Mouse (Mus musculus): Measurements from ENCODE around the gene Eif2ak1. TPM values are rescaled to one million over a fixed set of nuclear protein-coding genes. Genes with fewer than 3 reads are reported as not detected.
A peak's percentile ranks its signal among the peaks of the same experiment; 100 is the strongest.

Eif2ak1 gene
- total and polyA plus RNA-seq, 3 experiments = 11.9 to 26.7 (median 13.4) TPM

DNA sequence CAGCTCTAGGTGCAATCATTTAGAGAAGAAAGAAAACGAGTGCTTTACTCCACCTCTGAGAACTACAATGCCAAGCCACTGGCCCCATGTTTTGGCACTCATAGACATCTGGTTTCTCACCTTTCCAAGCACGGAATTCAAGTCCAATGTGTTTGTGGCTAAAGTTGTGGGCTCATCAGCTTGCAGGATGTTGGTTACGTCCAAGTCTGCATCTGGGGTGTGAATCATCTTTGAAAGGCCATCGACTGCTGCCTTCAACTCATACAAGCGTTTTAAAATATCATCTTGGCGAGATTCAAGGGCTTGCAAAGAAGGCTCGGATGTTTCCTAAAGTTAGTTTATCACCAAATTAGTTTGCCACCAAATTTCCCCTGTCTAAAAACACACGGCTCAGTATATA is 88.8 kb downstream of the Eif2ak1 start:
- H3K27ac ChIP-seq (ENCODE audit: insufficient read depth, low read depth) = no peak overlapping the region
- H3K9me3 ChIP-seq (replicated peaks; ENCODE audit: low read length) = no peaks in the 10 kb centered on the region
- no peaks in the 10 kb centered on the region for H3K27me3 ChIP-seq (replicated peaks)
- peaks cover 34% of the 10 kb centered on the region for H3K79me2 ChIP-seq (replicated peaks; ENCODE audit: control insufficient read depth, extremely low read depth, insufficient read depth, poor library complexity, severe bottlenecking)
- H3K36me3 ChIP-seq (replicated peaks in 1 of 2; ENCODE audit: control insufficient read depth in 1 of 2, insufficient read depth in 1 of 2, low read length in 1 of 2) = peaks cover 44 to 66% of the 10 kb centered on the region in 2 experiments
- H3K4me1 ChIP-seq (ENCODE audit: control insufficient read depth in 1 of 2, insufficient read depth in 2 of 2) = peaks cover 6 to 18% of the 10 kb centered on the region in 2 experiments
- in situ Hi-C loops (cut with MboI; ENCODE audit: low pct_ligation_motif_present, low pct_unique_long_range_greater_than_20kb, low sequenced_read_pairs) (no loop called here), dilution Hi-C loops (cut with MboI; ENCODE audit: extremely low pct_ligation_motif_present, extremely low pct_unique_long_range_greater_than_20kb, low sequenced_read_pairs) (no loop called here)
- H3K9ac ChIP-seq (ENCODE audit: insufficient read depth, low read depth) = no peak overlapping the region
- no peak overlapping the region for H3K4me2 ChIP-seq (ENCODE audit: insufficient read depth, low read depth, poor library complexity, severe bottlenecking)
- no peak for DNase-seq (ENCODE audit: extremely low read depth)
- H3K4me3 ChIP-seq (replicated peaks in 1 of 3; ENCODE audit: low read depth in 2 of 3, low read length in 2 of 3, poor library complexity in 1 of 3) = no peak overlapping the region
- TF ChIP-seq ELF1 (IDR thresholded peaks at IDR 0.05; ENCODE audit: low read depth, low read length) (no peak), USF2 (conservative IDR thresholded peaks at IDR 0.05; ENCODE audit: low read depth, low read length) (no peak), KAT2A (IDR thresholded peaks at IDR 0.05; ENCODE audit: insufficient replicate concordance, low read length) (no peak), BHLHE40 (IDR thresholded peaks at IDR 0.05; ENCODE audit: low read depth, low read length) (no peak), MEF2A (IDR thresholded peaks at IDR 0.05; ENCODE audit: borderline replicate concordance, low read depth, low read length) (no peak), CHD1 (IDR thresholded peaks at IDR 0.05; ENCODE audit: low read depth, low read length) (no peak), UBTF (IDR thresholded peaks at IDR 0.05; ENCODE audit: low read depth, low read length) (no peak)

DNA sequence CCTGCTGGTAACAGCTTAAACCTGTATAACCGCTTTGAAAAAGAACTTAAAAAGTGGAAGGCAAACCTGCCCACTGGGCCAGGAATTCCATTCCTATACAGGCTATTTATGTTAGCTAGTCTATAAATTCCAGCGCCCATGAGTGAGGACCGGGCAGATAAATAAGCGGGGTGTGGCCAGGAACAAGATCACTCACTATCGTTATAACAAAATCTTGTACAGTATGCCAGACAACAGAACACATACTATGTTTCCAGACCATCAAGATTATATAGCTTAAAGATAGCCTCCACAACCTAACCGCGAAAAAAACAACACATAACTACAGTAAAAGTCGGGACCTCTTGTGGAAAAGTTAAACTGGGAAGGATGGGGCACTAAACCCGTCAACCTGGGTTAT is 91.3 kb downstream of the Eif2ak1 start:
- peak overlapping the region; percentile 64 for H3K9ac ChIP-seq (ENCODE audit: insufficient read depth, low read depth)
- peaks cover 52% of the 10 kb centered on the region for H3K79me2 ChIP-seq (replicated peaks; ENCODE audit: control insufficient read depth, extremely low read depth, insufficient read depth, poor library complexity, severe bottlenecking)
- H3K27me3 ChIP-seq (replicated peaks) = no peaks in the 10 kb centered on the region
- TF ChIP-seq JUN (IDR thresholded peaks at IDR 0.05; ENCODE audit: insufficient read depth, low read depth, low read length) (no peak), TCF12 (IDR thresholded peaks at IDR 0.05; ENCODE audit: low read depth, low read length) (no peak), MAFK (IDR thresholded peaks at IDR 0.05; ENCODE audit: insufficient replicate concordance, low read length) (no peak), CTCF (conservative IDR thresholded peaks at IDR 0.05 in 1 of 2, IDR thresholded peaks at IDR 0.05 in 1 of 2; ENCODE audit: low read depth in 2 of 2, low read length in 2 of 2) (no peak), ETS1 (conservative IDR thresholded peaks at IDR 0.05; ENCODE audit: low read depth, low read length) (no peak), E2F4 (IDR thresholded peaks at IDR 0.05; ENCODE audit: insufficient replicate concordance, low read depth, low read length) (no peak), SMC3 (IDR thresholded peaks at IDR 0.05; ENCODE audit: low read depth, low read length) (no peak), ELF1 (IDR thresholded peaks at IDR 0.05; ENCODE audit: low read depth, low read length) (no peak), NRF1 (IDR thresholded peaks at IDR 0.05; ENCODE audit: low read depth, low read length) (no peak)
- H3K27ac ChIP-seq (ENCODE audit: insufficient read depth, low read depth) = no peak overlapping the region
- DNase-seq (ENCODE audit: extremely low read depth) = no peak
- H3K36me3 ChIP-seq (replicated peaks in 1 of 2; ENCODE audit: control insufficient read depth in 1 of 2, insufficient read depth in 1 of 2, low read length in 1 of 2) = peaks cover 26 to 62% of the 10 kb centered on the region in 2 experiments
- in situ Hi-C loops (cut with MboI; ENCODE audit: low pct_ligation_motif_present, low pct_unique_long_range_greater_than_20kb, low sequenced_read_pairs) = no loop called here
- peak overlapping the region; percentile 71 to 92 (median 87) for H3K4me3 ChIP-seq (replicated peaks in 1 of 3; ENCODE audit: low read depth in 2 of 3, low read length in 2 of 3, poor library complexity in 1 of 3)
- H3K9me3 ChIP-seq (replicated peaks; ENCODE audit: low read length) = no peaks in the 10 kb centered on the region
- dilution Hi-C loops (cut with MboI; ENCODE audit: extremely low pct_ligation_motif_present, extremely low pct_unique_long_range_greater_than_20kb, low sequenced_read_pairs) = no loop called here
- peaks cover 6 to 18% of the 10 kb centered on the region in 2 experiments for H3K4me1 ChIP-seq (ENCODE audit: control insufficient read depth in 1 of 2, insufficient read depth in 2 of 2)
- H3K4me2 ChIP-seq (ENCODE audit: insufficient read depth, low read depth, poor library complexity, severe bottlenecking) = peak overlapping the region; percentile 91
